Mouse (Mus musculus) liver, adult (tissue): Measurements from ENCODE around the gene Pex19.

ENCODE experiments used
- GATA4 ChIP-seq: IDR thresholded peaks from 2 replicates; pipeline ENCODE4 v1.6.1; 2014; ENCODE audit warnings: mild to moderate bottlenecking, low read length; ENCODE audit not compliant: insufficient replicate concordance

Gene Pex19

GRCm38 (mm10) chr1:172122671-172123070, 3.9 kb upstream of the Pex19 start:
- TF ChIP-seq GATA4, result no peak

- no peak for TF ChIP-seq GATA4
Measured at GRCm38 (mm10) chr1:172124572-172124971, 2.0 kb upstream of the Pex19 start.

GRCm38 (mm10) chr1:172127487-172127886, 932 bp downstream of the Pex19 start:
- peak; percentile 69; the same call in 1 of the 2 replicates for TF ChIP-seq GATA4

- no peak for TF ChIP-seq GATA4
Measured at GRCm38 (mm10) chr1:172128563-172128962, 2.0 kb downstream of the Pex19 start.

GRCm38 (mm10) chr1:172129108-172129507, 2.6 kb downstream of the Pex19 start:
- TF ChIP-seq GATA4, result no peak

- TF ChIP-seq GATA4, result no peak
Measured at GRCm38 (mm10) chr1:172129780-172130179, 3.2 kb downstream of the Pex19 start.

- TF ChIP-seq GATA4, result no peak
Measured at GRCm38 (mm10) chr1:172132319-172132718, 5.8 kb downstream of the Pex19 start.

GRCm38 (mm10) chr1:172133535-172133934, 7.0 kb downstream of the Pex19 start:
- no peak for TF ChIP-seq GATA4

- TF ChIP-seq GATA4, result no peak
Measured at GRCm38 (mm10) chr1:172134072-172134471, 7.5 kb downstream of the Pex19 start.

- TF ChIP-seq GATA4, result no peak
Measured at GRCm38 (mm10) chr1:172140160-172140559, 13.6 kb downstream of the Pex19 start.

- TF ChIP-seq GATA4, result no peak
Measured at GRCm38 (mm10) chr1:172140825-172141224, 14.3 kb downstream of the Pex19 start.

- TF ChIP-seq GATA4, result no peak
Measured at GRCm38 (mm10) chr1:172141529-172141928, 15.0 kb downstream of the Pex19 start.

- no peak for TF ChIP-seq GATA4
Measured at GRCm38 (mm10) chr1:172143570-172143969, 17.0 kb downstream of the Pex19 start.

GRCm38 (mm10) chr1:172147835-172148278, 21.3 kb downstream of the Pex19 start, which contains the start of gene Dcaf8:
Gene Dcaf8 (plus strand): TSS chr1:172148084.
- TF ChIP-seq GATA4, result peak; percentile 26; the same call in 1 of the 2 replicates

GRCm38 (mm10) chr1:172148279-172148954, 21.9 kb downstream of the Pex19 start:
- peak; percentile 3; the same call in 1 of the 2 replicates for TF ChIP-seq GATA4

- TF ChIP-seq GATA4, result no peak
Measured at GRCm38 (mm10) chr1:172148955-172149815, 22.6 kb downstream of the Pex19 start.
